Mouse (Mus musculus) MEL (cell line): ENCODE measurements around the gene Ncln.

Experiments used
- CTCF ChIP-seq, 3 experiments: IDR thresholded peaks in 2 of 3; conservative IDR thresholded peaks in 1 of 3; 2 replicates each; pipeline ENCODE4 v1.5.1; 2011 to 2012; ENCODE audit warnings: low read length in 3 of 3, low read depth in 2 of 3, mild to moderate bottlenecking in 2 of 3, improper control_type of control experiment in 1 of 3, inconsistent platforms in 1 of 3, mixed read lengths in 1 of 3, moderate library complexity in 1 of 3; ENCODE audit not compliant: control insufficient read depth in 1 of 3, insufficient read depth in 1 of 3, poor library complexity in 1 of 3, severe bottlenecking in 1 of 3
- EP300 ChIP-seq, 2 experiments: IDR thresholded peaks; 2 replicates each; pipeline ENCODE4 v1.6.1; 2011; ENCODE audit warnings: improper control_type of control experiment in 2 of 2, low read length in 2 of 2, low read depth in 1 of 2, mild to moderate bottlenecking in 1 of 2
- ETS1 ChIP-seq: IDR thresholded peaks from 2 replicates; pipeline ENCODE4 v1.6.1; 2012; ENCODE audit warnings: low read depth, mild to moderate bottlenecking, inconsistent platforms, low read length, improper control_type of control experiment, moderate library complexity
- MAFK ChIP-seq: IDR thresholded peaks from 2 replicates; pipeline ENCODE4 v1.6.1; 2011; ENCODE audit warnings: low read depth, mild to moderate bottlenecking, low read length, improper control_type of control experiment, borderline replicate concordance
- MYC ChIP-seq: IDR thresholded peaks from 2 replicates; pipeline ENCODE4 v1.6.1; 2011; ENCODE audit warnings: low read depth, mild to moderate bottlenecking, low read length, improper control_type of control experiment, moderate library complexity
- POLR2A ChIP-seq, 2 experiments: IDR thresholded peaks; 2 replicates each; pipeline ENCODE4 v1.6.1; 2011 to 2012; ENCODE audit warnings: low read length in 2 of 2, mild to moderate bottlenecking in 2 of 2, control low read depth in 1 of 2, improper control_type of control experiment in 1 of 2, low read depth in 1 of 2, moderate library complexity in 1 of 2; ENCODE audit not compliant: control insufficient read depth in 1 of 2, insufficient read depth in 1 of 2, poor library complexity in 1 of 2
- RCOR1 ChIP-seq: IDR thresholded peaks from 2 replicates; pipeline ENCODE4 v1.6.1; 2012; ENCODE audit warnings: low read depth, mild to moderate bottlenecking, inconsistent platforms, low read length, improper control_type of control experiment
- ZMIZ1 ChIP-seq: IDR thresholded peaks from 2 replicates; pipeline ENCODE4 v1.6.1; 2012; ENCODE audit warnings: low read depth, mild to moderate bottlenecking, inconsistent platforms, low read length, improper control_type of control experiment, moderate library complexity

- TF ChIP-seq RCOR1 = no peak
- no peak for TF ChIP-seq ETS1
- TF ChIP-seq CTCF (IDR thresholded peaks at IDR 0.05 in 2 of 3, conservative IDR thresholded peaks at IDR 0.05 in 1 of 3; ENCODE audit: control insufficient read depth in 1 of 3, insufficient read depth in 1 of 3, low read depth in 2 of 3, low read length in 3 of 3, poor library complexity in 1 of 3, severe bottlenecking in 1 of 3) = no peak
- no peak for TF ChIP-seq ZMIZ1
- no peak for TF ChIP-seq POLR2A (IDR thresholded peaks at IDR 0.05; ENCODE audit: control insufficient read depth in 1 of 2, insufficient read depth in 1 of 2, low read depth in 1 of 2, low read length in 2 of 2, poor library complexity in 1 of 2)
- TF ChIP-seq MYC = no peak
- no peak for TF ChIP-seq EP300 (IDR thresholded peaks at IDR 0.05; ENCODE audit: low read depth in 1 of 2, low read length in 2 of 2)
- no peak for TF ChIP-seq MAFK
Observed at GRCm38 (mm10) chr10:81507095-81507494, 10.9 kb upstream of the Ncln start.
